Mouse (Mus musculus) C2C12 (cell line): ENCODE measurements around the gene Fam114a1.

Experiments used
- CTCF ChIP-seq: IDR thresholded peaks from one replicate; pipeline ENCODE4 v1.5.1; 2011; ENCODE audit not compliant: control insufficient read depth, insufficient read depth, insufficient read length
- MYOG ChIP-seq: IDR thresholded peaks from one replicate; pipeline ENCODE4 v1.6.1; 2011; ENCODE audit not compliant: control insufficient read depth, insufficient read length; ENCODE audit errors: extremely low read depth
- USF1 ChIP-seq: IDR thresholded peaks from one replicate; pipeline ENCODE4 v1.6.1; 2011; ENCODE audit warnings: low read depth, mild to moderate bottlenecking, control low read depth, moderate library complexity

- TF ChIP-seq MYOG (no peak), USF1 (no peak), CTCF (no peak)
Observed at GRCm38 (mm10) chr5:65043407-65043895, 73.6 kb downstream of the Fam114a1 start.
